Mouse (Mus musculus) C2C12 (cell line): ENCODE measurements around the gene Zbtb32. TPM values are rescaled to one million over a fixed set of nuclear protein-coding genes. Genes with fewer than 3 reads are reported as not detected.

Source experiments
- H3K27me3 ChIP-seq: one replicate; pipeline ENCODE4 v1.6.1; 2011; ENCODE audit not compliant: control insufficient read depth, insufficient read depth, insufficient read length
- H3K36me3 ChIP-seq: one replicate; pipeline ENCODE4 v1.6.1; 2011; ENCODE audit not compliant: control insufficient read depth, insufficient read depth
- H3K4me3 ChIP-seq: one replicate; pipeline ENCODE4 v1.5.1; 2011; ENCODE audit warnings: mild to moderate bottlenecking, control low read depth; ENCODE audit not compliant: poor library complexity, insufficient read depth, severe bottlenecking
- H3K79me2 ChIP-seq: one replicate; pipeline ENCODE4 v1.6.1; 2011; ENCODE audit not compliant: control insufficient read depth, insufficient read depth
- H3K79me3 ChIP-seq: one replicate; pipeline ENCODE4 v1.6.1; 2011; ENCODE audit warnings: low read depth, control low read depth
- H3ac ChIP-seq: one replicate; pipeline ENCODE3; 2011; ENCODE audit warnings: low read depth; ENCODE audit not compliant: control insufficient read depth, insufficient read length
- CEBPB ChIP-seq: IDR thresholded peaks from one replicate; pipeline ENCODE4 v1.6.1; 2011; ENCODE audit warnings: low read depth, mild to moderate bottlenecking, control low read depth, moderate library complexity
- CTCF ChIP-seq: IDR thresholded peaks from one replicate; pipeline ENCODE4 v1.5.1; 2011; ENCODE audit not compliant: control insufficient read depth, insufficient read depth, insufficient read length
- FOSL1 ChIP-seq: IDR thresholded peaks from one replicate; pipeline ENCODE4 v1.8.0; 2011; ENCODE audit warnings: mild to moderate bottlenecking, low read length; ENCODE audit not compliant: poor library complexity, insufficient read depth, severe bottlenecking
- MAX ChIP-seq: IDR thresholded peaks from one replicate; pipeline ENCODE4 v1.6.1; 2011; ENCODE audit warnings: mild to moderate bottlenecking, control low read depth
- MYOD1 ChIP-seq: IDR thresholded peaks from one replicate; pipeline ENCODE4 v1.6.1; 2011; ENCODE audit warnings: low read depth; ENCODE audit not compliant: control insufficient read depth, insufficient read length
- MYOG ChIP-seq: IDR thresholded peaks from one replicate; pipeline ENCODE4 v1.6.1; 2011; ENCODE audit not compliant: control insufficient read depth, insufficient read length; ENCODE audit errors: extremely low read depth
- USF1 ChIP-seq: IDR thresholded peaks from one replicate; pipeline ENCODE4 v1.6.1; 2011; ENCODE audit warnings: low read depth, mild to moderate bottlenecking, control low read depth, moderate library complexity
- polyA plus RNA-seq: library from polyadenylated mRNA; unstranded; fragments of >200 nt; fragmentation: generic; extraction: Trizol; gene quantifications from one replicate; pipeline ENCODE4 v1.2.1, GENCODE M21; 2012; ENCODE audit warnings: missing spikeins

Gene Zbtb32
- polyA plus RNA-seq, 1 experiment, result 0.05 TPM

- Histone ChIP-seq H3K36me3 (peaks cover 18% of the 10 kb centered on the region), H3K79me2 (peaks cover 6% of the 10 kb centered on the region), H3K79me3 (no peaks in the 10 kb centered on the region), H3K4me3 (no peak overlapping the region), H3K27me3 (no peaks in the 10 kb centered on the region), H3ac (no peak overlapping the region)
- TF ChIP-seq MYOD1, result no peak
- TF ChIP-seq CEBPB, result no peak
- no peak for TF ChIP-seq MYOG
- no peak for TF ChIP-seq USF1
- no peak for TF ChIP-seq MAX
- no peak for TF ChIP-seq CTCF
- TF ChIP-seq FOSL1, result no peak
Observed at GRCm38 (mm10) chr7:30615049-30615760, 16.5 kb upstream of the Zbtb32 start.

DNA sequence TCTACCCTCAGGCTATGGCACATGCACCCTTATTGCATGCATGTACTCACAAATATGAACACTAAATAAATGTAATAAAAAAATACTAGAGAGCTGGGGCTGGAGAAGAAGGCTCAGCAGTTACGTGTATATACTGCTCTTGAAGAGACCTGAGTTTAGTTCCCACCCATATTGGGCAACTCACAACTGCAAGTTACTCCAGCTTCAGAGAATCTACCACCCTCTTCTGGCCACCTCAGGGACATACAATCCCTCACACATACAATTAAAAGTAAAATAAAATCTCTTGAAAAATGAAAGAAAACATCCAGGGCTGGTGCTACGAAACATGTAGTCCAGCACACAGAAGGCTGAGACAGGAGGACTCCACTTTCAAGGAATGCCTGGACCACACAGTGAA, 15.7 kb upstream of the Zbtb32 start:
- no peaks in the 10 kb centered on the region for H3K27me3 ChIP-seq
- no peak overlapping the region for H3K4me3 ChIP-seq
- H3K79me2 ChIP-seq, result peaks cover 6% of the 10 kb centered on the region
- H3K36me3 ChIP-seq, result peaks cover 18% of the 10 kb centered on the region
- TF ChIP-seq CEBPB, result peak; percentile 62
- no peak for TF ChIP-seq MYOD1
- no peaks in the 10 kb centered on the region for H3K79me3 ChIP-seq
- no peak overlapping the region for H3ac ChIP-seq

DNA sequence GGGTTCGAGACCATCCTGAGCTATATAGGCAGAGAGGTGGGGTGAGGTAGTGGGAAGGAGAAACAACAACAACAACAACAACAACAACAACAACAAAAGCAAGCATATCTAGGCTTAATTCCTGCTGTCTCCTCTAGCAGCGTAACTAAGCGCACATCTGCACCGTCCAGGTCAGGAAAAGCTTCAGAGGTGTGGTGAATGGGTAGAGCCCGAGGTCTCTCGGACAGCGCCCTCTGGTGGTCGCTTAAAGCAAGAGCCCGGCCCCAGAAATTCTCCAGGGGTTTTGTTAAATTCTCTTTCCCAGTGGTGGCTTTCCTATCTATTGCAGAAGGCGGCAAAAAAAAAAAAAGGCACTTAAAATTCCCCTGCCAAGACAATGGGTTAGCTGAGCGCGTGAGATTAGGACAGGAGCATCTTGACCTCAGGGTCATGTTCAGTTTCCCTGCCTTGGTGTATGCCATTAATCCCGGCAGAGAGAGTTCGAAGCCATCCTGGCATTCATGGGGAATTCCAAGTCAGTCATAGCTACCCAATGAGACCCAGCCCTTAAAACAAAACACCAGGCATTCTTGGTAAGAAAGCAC, 14.9 kb upstream of the Zbtb32 start:
- H3ac ChIP-seq, result no peak overlapping the region

GRCm38 (mm10) chr7:30612654-30613402, 14.1 kb upstream of the Zbtb32 start, which contains the start of gene Upk1a:
Gene Upk1a, minus strand, starts transcription at chr7:30612847.
- Histone ChIP-seq H3K4me3 (no peak within 1 kb of the TSS), H3K27me3 (no peaks in the 10 kb centered on the region), H3ac (no peak within 1 kb of the TSS), H3K79me2 (no peaks in the 10 kb centered on the region), H3K36me3 (peaks cover 7% of the 10 kb centered on the region), H3K79me3 (no peaks in the 10 kb centered on the region)
- TF ChIP-seq MYOD1 (no peak), FOSL1 (no peak), MAX (no peak), CEBPB (no peak), MYOG (no peak), CTCF (no peak), USF1 (no peak)

More for the DNA sequence above, 14.9 kb upstream of the Zbtb32 start:
- Histone ChIP-seq H3K27me3 (no peaks in the 10 kb centered on the region), H3K79me3 (no peaks in the 10 kb centered on the region), H3K79me2 (peaks cover under 1% of the 10 kb centered on the region), H3K36me3 (peaks cover 12% of the 10 kb centered on the region), H3K4me3 (no peak overlapping the region)
- TF ChIP-seq CEBPB, result no peak
- TF ChIP-seq MYOG, result no peak
- TF ChIP-seq MAX, result no peak
- TF ChIP-seq FOSL1, result no peak
- TF ChIP-seq CTCF, result no peak
- TF ChIP-seq MYOD1, result no peak
- no peak for TF ChIP-seq USF1

DNA sequence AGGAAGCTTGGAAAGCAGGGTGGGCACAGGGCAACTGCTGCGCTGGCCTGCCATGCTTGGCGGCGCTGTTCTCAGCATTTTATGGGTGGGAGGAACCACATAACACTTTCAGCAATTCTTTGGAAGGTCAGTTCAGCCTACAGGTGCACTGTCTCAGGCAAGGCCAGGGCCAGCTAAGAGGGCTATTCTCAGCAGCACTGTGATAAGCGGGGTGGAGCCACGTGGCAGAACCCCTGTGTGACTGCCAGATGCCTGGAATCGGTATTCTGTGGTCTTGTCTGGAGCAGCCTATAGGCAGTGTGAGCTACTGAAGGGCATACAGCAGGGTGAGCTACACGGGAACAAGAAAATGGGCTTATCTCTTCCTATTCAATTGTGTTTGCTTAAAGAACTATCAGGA, 11.3 kb upstream of the Zbtb32 start:
- Histone ChIP-seq H3K36me3 (no peaks in the 10 kb centered on the region), H3K79me2 (no peaks in the 10 kb centered on the region), H3K27me3 (no peaks in the 10 kb centered on the region), H3K4me3 (no peak overlapping the region), H3K79me3 (no peaks in the 10 kb centered on the region), H3ac (no peak overlapping the region)
- TF ChIP-seq CTCF (no peak), MYOG (no peak), MAX (no peak), USF1 (no peak), MYOD1 (no peak), CEBPB (no peak), FOSL1 (no peak)
